Mouse (Mus musculus) NIH3T3 (cell line): ENCODE measurements around the gene Morn5.

Experiments used
- DNase-seq: peaks from one replicate; pipeline ENCODE4 v3.0.0-alpha.2; 2012; ENCODE audit warnings: low read depth

The Morn5 gene

GRCm38 (mm10) chr2:36048748-36049566 is at the start of gene Morn5, which contains the start of gene Ndufa8:
Gene Morn5 (plus strand): TSS chr2:36049458.
Gene Ndufa8 (minus strand): TSS chr2:36049406.
- peak; percentile 99 for DNase-seq

GRCm38 (mm10) chr2:36000390-36000789 is 48.9 kb upstream of the Morn5 start:
- DNase-seq, result no peak

- no peak for DNase-seq
Observed at GRCm38 (mm10) chr2:36002188-36002587, 47.1 kb upstream of the Morn5 start.

- DNase-seq, result peak; percentile 91
Observed at GRCm38 (mm10) chr2:36008071-36008470, 41.2 kb upstream of the Morn5 start.

GRCm38 (mm10) chr2:36009386-36009785 is 39.9 kb upstream of the Morn5 start:
- peak; percentile 93 for DNase-seq

GRCm38 (mm10) chr2:36010579-36010978 is 38.7 kb upstream of the Morn5 start:
- DNase-seq, result no peak

- no peak for DNase-seq
Observed at GRCm38 (mm10) chr2:36011331-36011825, 37.9 kb upstream of the Morn5 start.

- no peak for DNase-seq
Observed at GRCm38 (mm10) chr2:36013010-36013409, 36.2 kb upstream of the Morn5 start.

GRCm38 (mm10) chr2:36021385-36022159 is 27.7 kb upstream of the Morn5 start:
- peak; percentile 80 for DNase-seq

- DNase-seq, result no peak
Observed at GRCm38 (mm10) chr2:36023291-36023690, 26.0 kb upstream of the Morn5 start.

- no peak for DNase-seq
Observed at GRCm38 (mm10) chr2:36032884-36033283, 16.4 kb upstream of the Morn5 start.

- no peak for DNase-seq
Observed at GRCm38 (mm10) chr2:36033966-36034365, 15.3 kb upstream of the Morn5 start.

GRCm38 (mm10) chr2:36034898-36035297 is 14.4 kb upstream of the Morn5 start:
- DNase-seq, result no peak

GRCm38 (mm10) chr2:36035413-36036081 is 13.7 kb upstream of the Morn5 start:
- DNase-seq, result peak; percentile 11

GRCm38 (mm10) chr2:36039297-36039985 is 9.8 kb upstream of the Morn5 start:
- no peak for DNase-seq

GRCm38 (mm10) chr2:36040872-36041271 is 8.4 kb upstream of the Morn5 start:
- DNase-seq, result no peak

GRCm38 (mm10) chr2:36048164-36048563 is 1.1 kb upstream of the Morn5 start:
- DNase-seq, result no peak

- DNase-seq, result no peak
Observed at GRCm38 (mm10) chr2:36049567-36049954, 303 bp downstream of the Morn5 start.

- DNase-seq, result peak; percentile 52
Observed at GRCm38 (mm10) chr2:36053249-36053648, 4.0 kb downstream of the Morn5 start.

- peak; percentile 48 for DNase-seq
Observed at GRCm38 (mm10) chr2:36056248-36056647, 7.0 kb downstream of the Morn5 start.

- no peak for DNase-seq
Observed at GRCm38 (mm10) chr2:36061409-36061808, 12.2 kb downstream of the Morn5 start.

GRCm38 (mm10) chr2:36067132-36067531 is 17.9 kb downstream of the Morn5 start:
- no peak for DNase-seq
